28 mouse cellular contexts compared by ENCODE assay signal in the genomic region with DNA sequence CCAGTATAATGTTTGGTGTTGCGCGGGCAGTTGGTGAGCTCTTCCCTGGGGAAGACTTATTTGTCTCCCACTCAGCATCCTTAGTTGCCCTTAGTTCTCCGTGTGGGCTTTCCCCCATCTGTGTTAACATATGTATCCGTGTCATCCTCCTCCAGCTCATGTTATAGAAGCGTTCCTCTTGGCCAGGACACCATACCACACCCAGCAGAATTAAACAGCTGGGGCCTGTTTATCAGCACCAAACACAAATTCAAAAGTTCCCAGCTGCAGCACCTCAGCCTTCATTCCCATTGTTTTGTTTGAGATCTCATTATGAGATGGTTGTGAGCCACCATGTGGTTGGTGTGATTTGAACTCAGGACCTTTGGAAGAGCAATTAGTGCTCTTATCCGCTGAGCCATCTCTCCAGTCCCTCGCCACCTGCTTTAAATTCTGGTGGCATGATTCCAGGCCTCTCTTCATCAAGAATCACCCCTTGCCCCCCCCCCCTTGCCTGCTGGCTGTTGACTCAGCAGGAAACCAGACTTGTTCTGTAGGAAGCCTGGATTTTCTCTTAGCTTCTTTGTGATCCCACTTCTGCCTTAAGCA. TPM values are rescaled to one million over a fixed set of nuclear protein-coding genes. Genes with fewer than 3 reads are reported as not detected.
DNase-seq lines count a peak whose midpoint lies in the region; ATAC-seq and TF ChIP-seq lines count a peak whose summit lies in the region.
"Had no signal": no experiment of that assay in that cellular context is flagged by ENCODE, and none has a peak within 500 bp of the region (broad histone marks: within the 10 kb centered on the region; RNA-seq: fewer than 3 reads in every experiment).

No protein-coding gene starts in this region.

- H3K4me3 ChIP-seq in forebrain, embryonic 14.5 days (ENCODE audit: low read depth, low read length): no peak overlapping the region
- no peak overlapping the region for H3K4me3 ChIP-seq in forebrain, postnatal 0 days (ENCODE audit: low read depth, low read length)
- H3K4me3 ChIP-seq in lung, embryonic 16.5 days (ENCODE audit: low read length): no peak overlapping the region
- H3K4me3 ChIP-seq: forebrain, embryonic 12.5 days; heart, adult 2 months; heart, embryonic 13.5 days; hindbrain, embryonic 12.5 days; limb, embryonic 12.5 days; midbrain, embryonic 15.5 days; myocyte; neural tube, embryonic 13.5 days had no signal

- TF ChIP-seq CTCF in forebrain, postnatal 0 days (IDR thresholded peaks at IDR 0.05; ENCODE audit: low read depth): no peak

- 69% methylated on average over 7 of the region's 7 CpGs for WGBS in forebrain, embryonic 14.5 days
- 60% methylated on average over 7 of the region's 7 CpGs for WGBS in forebrain, postnatal 0 days
- WGBS in lung, embryonic 16.5 days: 54% methylated on average over 7 of the region's 7 CpGs

- DNase-seq in forebrain, embryonic 14.5 days (ENCODE audit: low spot score): peak; percentile 56
- no peak for DNase-seq in forebrain, postnatal 0 days
- no peak for DNase-seq in lung, postnatal 14 days
- DNase-seq in MN1 (ENCODE audit: low spot score): peak; percentile 46
- DNase-seq in telencephalon, adult 2 months (ENCODE audit: low read depth, low spot score): peak; percentile 13
- DNase-seq: adrenal gland, postnatal 10 days; cerebellum, postnatal 10 days; gastrocnemius, postnatal 25 days; heart, adult 2 months; heart, postnatal 14 days; kidney, adult 18-20 months; kidney, postnatal 4 days; liver, postnatal 0 days had no signal

- no peaks in the 10 kb centered on the region for H3K36me3 ChIP-seq in forebrain, embryonic 14.5 days (ENCODE audit: control insufficient read depth, insufficient read depth, low read length)
- H3K36me3 ChIP-seq in forebrain, postnatal 0 days (ENCODE audit: insufficient read depth): no peaks in the 10 kb centered on the region
- no peaks in the 10 kb centered on the region for H3K36me3 ChIP-seq in lung, embryonic 16.5 days (ENCODE audit: control insufficient read depth, insufficient read depth, low read length)
- H3K36me3 ChIP-seq: forebrain, embryonic 12.5 days; heart, embryonic 13.5 days; hindbrain, embryonic 12.5 days; limb, embryonic 12.5 days; midbrain, embryonic 15.5 days; neural tube, embryonic 13.5 days had no signal

- ATAC-seq in forebrain, embryonic 14.5 days: peak; percentile 20; the same call in 1 of the 2 replicates
- no peak for ATAC-seq in forebrain, postnatal 0 days
- ATAC-seq in lung, embryonic 16.5 days (ENCODE audit: low read depth): peak; percentile 74
- no peak for ATAC-seq in megakaryocyte, adult 5-6 weeks (ENCODE audit: poor library complexity, severe bottlenecking)
- ATAC-seq: inflammation-experienced regulatory T-cells, adult 6 months; liver, postnatal 0 days; midbrain, embryonic 15.5 days had no signal

- H3K9me3 ChIP-seq in forebrain, embryonic 14.5 days (replicated peaks; ENCODE audit: control insufficient read depth, low read length): no peaks in the 10 kb centered on the region
- no peaks in the 10 kb centered on the region for H3K9me3 ChIP-seq in forebrain, postnatal 0 days (ENCODE audit: low read length)
- no peaks in the 10 kb centered on the region for H3K9me3 ChIP-seq in lung, embryonic 16.5 days (ENCODE audit: control insufficient read depth, low read length)
- H3K9me3 ChIP-seq: forebrain, embryonic 12.5 days; heart, embryonic 13.5 days; hindbrain, embryonic 12.5 days; limb, embryonic 12.5 days; midbrain, embryonic 15.5 days; neural tube, embryonic 13.5 days had no signal

- H3K4me1 ChIP-seq in forebrain, embryonic 14.5 days (ENCODE audit: control insufficient read depth, insufficient read depth, low read length): no peaks in the 10 kb centered on the region
- no peaks in the 10 kb centered on the region for H3K4me1 ChIP-seq in forebrain, postnatal 0 days (ENCODE audit: insufficient read depth)
- H3K4me1 ChIP-seq in lung, embryonic 16.5 days (replicated peaks; ENCODE audit: control insufficient read depth, insufficient read depth, low read length): peaks cover 3% of the 10 kb centered on the region; the same call in 1 of the 2 replicates
- H3K4me1 ChIP-seq: forebrain, embryonic 12.5 days; heart, embryonic 13.5 days; limb, embryonic 12.5 days; midbrain, embryonic 15.5 days; neural tube, embryonic 13.5 days had no signal

- H3K9ac ChIP-seq in forebrain, embryonic 14.5 days (ENCODE audit: low read length): no peak overlapping the region
- no peak overlapping the region for H3K9ac ChIP-seq in forebrain, postnatal 0 days
- H3K9ac ChIP-seq in lung, embryonic 16.5 days (ENCODE audit: low read length): no peak overlapping the region
- H3K9ac ChIP-seq: forebrain, embryonic 12.5 days; heart, embryonic 13.5 days; hindbrain, embryonic 12.5 days; limb, embryonic 12.5 days; liver, postnatal 0 days; midbrain, embryonic 15.5 days; neural tube, embryonic 13.5 days had no signal

- H3K4me2 ChIP-seq in forebrain, embryonic 14.5 days (ENCODE audit: low read length): no peak overlapping the region
- H3K4me2 ChIP-seq in forebrain, postnatal 0 days (ENCODE audit: low read depth): no peak overlapping the region
- H3K4me2 ChIP-seq in lung, embryonic 16.5 days (ENCODE audit: low read depth, low read length): no peak overlapping the region
- H3K4me2 ChIP-seq: forebrain, embryonic 12.5 days; heart, embryonic 13.5 days; hindbrain, embryonic 12.5 days; limb, embryonic 12.5 days; liver, embryonic 11.5 days; midbrain, embryonic 15.5 days; neural tube, embryonic 13.5 days had no signal

- no peak overlapping the region for H3K27ac ChIP-seq in forebrain, embryonic 14.5 days (ENCODE audit: low read depth, low read length)
- H3K27ac ChIP-seq in forebrain, postnatal 0 days (ENCODE audit: low read depth, low read length): no peak overlapping the region
- no peak overlapping the region for H3K27ac ChIP-seq in lung, embryonic 16.5 days (ENCODE audit: low read length)
- H3K27ac ChIP-seq: forebrain, embryonic 12.5 days; heart, adult 2 months; heart, embryonic 13.5 days; hindbrain, embryonic 12.5 days; limb, embryonic 12.5 days; midbrain, embryonic 15.5 days; neural tube, embryonic 13.5 days; stomach, postnatal 0 days had no signal

- H3K27me3 ChIP-seq in forebrain, embryonic 14.5 days (replicated peaks; ENCODE audit: control insufficient read depth, insufficient read depth, low read length): no peaks in the 10 kb centered on the region
- H3K27me3 ChIP-seq in forebrain, postnatal 0 days (ENCODE audit: insufficient read depth, low read length): no peaks in the 10 kb centered on the region
- H3K27me3 ChIP-seq in lung, embryonic 16.5 days (ENCODE audit: control insufficient read depth, insufficient read depth, low read depth, low read length): no peaks in the 10 kb centered on the region
- H3K27me3 ChIP-seq: forebrain, embryonic 12.5 days; heart, embryonic 13.5 days; hindbrain, embryonic 12.5 days; limb, embryonic 12.5 days; midbrain, embryonic 15.5 days; neural tube, embryonic 13.5 days had no signal

RNA-seq across cellular contexts. Expression of a gene that starts 19.9 kb away (rescaled TPM):
- 0.27 TPM in 1 of 2 replicates, not detected in the other for polyA plus RNA-seq in forebrain, embryonic 14.5 days (2014; fragmentation: Nextera tagmentation; extraction: Ambion mirVana)
- total RNA-seq in forebrain, postnatal 0 days (2014; rRNA removed): 0.05 TPM in 1 of 2 replicates, not detected in the other
- polyA plus RNA-seq in forebrain, postnatal 0 days (2015; fragmentation: Nextera tagmentation; extraction: Ambion mirVana): 0.15 TPM in 1 of 2 replicates, not detected in the other
- 0.14 and 0.50 TPM in 2 replicates for polyA plus RNA-seq in lung, embryonic 16.5 days (2015; fragmentation: Nextera tagmentation; extraction: Ambion mirVana)
- total RNA-seq in megakaryocyte, adult 5-6 weeks (2015): 14.1 and 14.2 TPM in 2 replicates
- 6.9 and 10.2 TPM in 2 replicates for total RNA-seq in megakaryocyte, adult 5-6 weeks (2017)
- polyA plus RNA-seq: cortical plate, adult 2 months; embryonic facial prominence, embryonic 11.5 days; limb, embryonic 12.5 days; neural tube, embryonic 13.5 days had no signal

RNA-seq across cellular contexts. Expression of a gene that starts 31.4 kb away (rescaled TPM):
- 0.18 TPM in 1 of 2 replicates, not detected in the other for polyA plus RNA-seq in forebrain, embryonic 14.5 days (2014; fragmentation: Nextera tagmentation; extraction: Ambion mirVana)
- 0.14 and 0.85 TPM in 2 replicates for total RNA-seq in forebrain, postnatal 0 days (2014; rRNA removed)
- polyA plus RNA-seq in forebrain, postnatal 0 days (2015; fragmentation: Nextera tagmentation; extraction: Ambion mirVana): 0.48 and 0.64 TPM in 2 replicates
- polyA plus RNA-seq in lung, embryonic 16.5 days (2015; fragmentation: Nextera tagmentation; extraction: Ambion mirVana): 0.24 and 0.39 TPM in 2 replicates
- not detected in 2 replicates for total RNA-seq in megakaryocyte, adult 5-6 weeks (2015)
- total RNA-seq in megakaryocyte, adult 5-6 weeks (2017): 0.37 TPM in 1 of 2 replicates, not detected in the other
- total RNA-seq: gastrocnemius, postnatal 25 days; heart, adult 2 months; heart, postnatal 14 days; MEL had no signal
- polyA plus RNA-seq: neural tube, embryonic 13.5 days had no signal

RNA-seq across cellular contexts. Expression of a gene that starts 32.0 kb away (rescaled TPM):
- polyA plus RNA-seq in forebrain, embryonic 14.5 days (2014; fragmentation: Nextera tagmentation; extraction: Ambion mirVana): 0.32 and 0.46 TPM in 2 replicates
- not detected in 2 replicates for total RNA-seq in forebrain, postnatal 0 days (2014; rRNA removed)
- polyA plus RNA-seq in forebrain, postnatal 0 days (2015; fragmentation: Nextera tagmentation; extraction: Ambion mirVana): 0.39 and 0.41 TPM in 2 replicates
- polyA plus RNA-seq in lung, embryonic 16.5 days (2015; fragmentation: Nextera tagmentation; extraction: Ambion mirVana): 0.24 and 0.74 TPM in 2 replicates
- not detected in 2 replicates for total RNA-seq in megakaryocyte, adult 5-6 weeks (2015)
- total RNA-seq in megakaryocyte, adult 5-6 weeks (2017): 0.18 TPM in 1 of 2 replicates, not detected in the other
- total RNA-seq: gastrocnemius, postnatal 25 days; heart, adult 2 months; heart, postnatal 14 days; MEL had no signal
- polyA plus RNA-seq: cortical plate, adult 2 months; heart, adult 2 months had no signal

RNA-seq across cellular contexts. Expression of a gene that starts 55.3 kb away (rescaled TPM):
- polyA plus RNA-seq in forebrain, embryonic 14.5 days (2014; fragmentation: Nextera tagmentation; extraction: Ambion mirVana): 97.3 and 115 TPM in 2 replicates
- total RNA-seq in forebrain, postnatal 0 days (2014; rRNA removed): 55.7 and 67.6 TPM in 2 replicates
- 72.6 and 88.0 TPM in 2 replicates for polyA plus RNA-seq in forebrain, postnatal 0 days (2015; fragmentation: Nextera tagmentation; extraction: Ambion mirVana)
- polyA plus RNA-seq in lung, embryonic 16.5 days (2015; fragmentation: Nextera tagmentation; extraction: Ambion mirVana): 194 and 210 TPM in 2 replicates
- total RNA-seq in megakaryocyte, adult 5-6 weeks (2015): 297 and 307 TPM in 2 replicates
- total RNA-seq in megakaryocyte, adult 5-6 weeks (2017): 232 and 285 TPM in 2 replicates

Comparison
In these comparisons a context has a peak if more than half of its experiments do, and no peak if none do; other contexts are left out.
1. ATAC-seq: peak in forebrain, embryonic 14.5 days (single experiment) and lung, embryonic 16.5 days (single experiment); none in forebrain, postnatal 0 days (single experiment) and megakaryocyte, adult 5-6 weeks (single experiment).
2. DNase-seq: peak in forebrain, embryonic 14.5 days (single experiment), MN1 (single experiment) and telencephalon, adult 2 months (single experiment); none in forebrain, postnatal 0 days (single experiment) and lung, postnatal 14 days (single experiment).